Comparison of ENCODE assay signal across 14 mouse cellular contexts in the genomic region with DNA sequence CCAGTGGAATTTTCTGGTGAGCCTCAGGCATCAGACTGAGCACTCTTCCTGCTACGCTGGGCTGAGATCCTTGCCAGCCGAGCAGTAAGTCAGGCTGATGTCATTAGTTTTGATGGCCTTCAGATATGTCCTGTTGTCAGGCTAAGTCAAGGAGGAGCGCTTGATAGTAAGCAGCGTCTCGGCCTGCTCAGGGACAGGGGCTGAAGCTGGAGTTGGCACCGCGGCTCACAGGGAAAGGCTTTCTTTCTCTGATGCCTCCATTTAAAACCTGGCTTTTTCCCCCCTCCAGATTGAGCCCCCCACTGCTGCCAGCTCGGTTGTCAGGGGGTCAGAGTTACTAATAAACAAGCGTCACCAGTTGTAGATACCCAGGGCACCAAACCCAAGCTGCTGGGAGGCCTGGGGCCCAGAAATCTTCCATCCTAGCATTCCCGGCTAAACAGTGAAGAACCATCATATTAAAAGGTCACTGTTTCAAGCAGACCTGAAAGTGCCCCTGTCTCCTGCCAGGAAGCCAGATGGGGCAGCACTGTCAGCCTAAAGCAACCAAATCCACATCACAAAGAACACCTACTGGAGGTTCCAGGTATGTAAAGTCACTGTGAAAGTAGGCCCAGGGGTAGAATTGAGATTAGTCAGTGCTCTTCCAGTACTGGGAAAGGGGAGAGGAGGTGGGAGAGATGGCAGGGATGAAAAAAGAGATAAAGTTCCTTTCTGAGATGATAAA. TPM values are rescaled to one million over a fixed set of nuclear protein-coding genes. Genes with fewer than 3 reads are reported as not detected.
DNase-seq lines count a peak whose midpoint lies in the region; ATAC-seq lines count a peak whose summit lies in the region.
"Had no signal": no experiment of that assay in that cellular context is flagged by ENCODE, and none has a peak within 500 bp of the region (broad histone marks: within the 10 kb centered on the region; RNA-seq: fewer than 3 reads in every experiment).

No protein-coding gene starts in this region.

- intact Hi-C loops in heart, postnatal 25 days (cut with DNase I): loop anchor here (5.0 to 10.0 kb wide), 4 partner anchors 270 to 502 kb away; no protein-coding TSS in a partner anchor

- no peak overlapping the region for H3K27ac ChIP-seq in hindbrain, embryonic 16.5 days (ENCODE audit: low read depth, low read length)
- H3K27ac ChIP-seq in hindbrain, embryonic 14.5 days: no peak overlapping the region
- H3K27ac ChIP-seq: hindbrain, embryonic 12.5 days; liver, embryonic 12.5 days; neural tube, embryonic 12.5 days had no signal

- H3K4me3 ChIP-seq in hindbrain, embryonic 16.5 days (ENCODE audit: low read length): no peak overlapping the region
- no peak overlapping the region for H3K4me3 ChIP-seq in hindbrain, embryonic 14.5 days (replicated peaks; ENCODE audit: low read length)
- H3K4me3 ChIP-seq: hindbrain, embryonic 12.5 days; liver, embryonic 12.5 days; neural tube, embryonic 12.5 days had no signal

- H3K4me2 ChIP-seq in hindbrain, embryonic 16.5 days (ENCODE audit: low read length): no peak overlapping the region
- H3K4me2 ChIP-seq in hindbrain, embryonic 14.5 days (replicated peaks): no peak overlapping the region
- H3K4me2 ChIP-seq: hindbrain, embryonic 12.5 days; liver, embryonic 12.5 days; neural tube, embryonic 12.5 days had no signal

- DNase-seq in hindbrain, embryonic 14.5 days (ENCODE audit: low spot score): no peak
- peak; percentile 58 for DNase-seq in R1 (ENCODE audit: low read depth, low spot score)
- peak; percentile 38 for DNase-seq in adrenal gland, postnatal 25 days
- peak; percentile 61 for DNase-seq in cerebellum, adult 9-11 months
- no peak for DNase-seq in kidney, adult 9 months
- no peak for DNase-seq in retina, embryonic 14.5 days (ENCODE audit: low spot score)
- no peak for DNase-seq in heart, postnatal 25 days (ENCODE audit: low spot score)
- DNase-seq: right cerebral cortex, adult 18-20 months had no signal

- ATAC-seq in hindbrain, embryonic 16.5 days: peak; percentile 62
- ATAC-seq in hindbrain, embryonic 14.5 days (ENCODE audit: low FRiP score): no peak
- ATAC-seq: liver, embryonic 12.5 days had no signal

- no peaks in the 10 kb centered on the region for H3K27me3 ChIP-seq in hindbrain, embryonic 16.5 days (replicated peaks; ENCODE audit: control insufficient read depth, insufficient read depth, low read length)
- no peaks in the 10 kb centered on the region for H3K27me3 ChIP-seq in hindbrain, embryonic 14.5 days (ENCODE audit: control insufficient read depth, insufficient read depth, low read length)
- H3K27me3 ChIP-seq: hindbrain, embryonic 12.5 days; liver, embryonic 12.5 days; neural tube, embryonic 12.5 days had no signal

- WGBS in hindbrain, embryonic 16.5 days: 57% methylated on average over 10 of the region's 10 CpGs
- 58% methylated on average over 10 of the region's 10 CpGs for WGBS in hindbrain, embryonic 14.5 days

- H3K4me1 ChIP-seq in hindbrain, embryonic 16.5 days (ENCODE audit: control insufficient read depth, insufficient read depth, low read depth, low read length): no peaks in the 10 kb centered on the region
- H3K4me1 ChIP-seq in hindbrain, embryonic 14.5 days (replicated peaks; ENCODE audit: control insufficient read depth, insufficient read depth, low read length): no peaks in the 10 kb centered on the region
- H3K4me1 ChIP-seq: hindbrain, embryonic 12.5 days; liver, embryonic 12.5 days; neural tube, embryonic 12.5 days had no signal

- H3K9me3 ChIP-seq in hindbrain, embryonic 16.5 days (ENCODE audit: control insufficient read depth, low read length): no peaks in the 10 kb centered on the region
- no peaks in the 10 kb centered on the region for H3K9me3 ChIP-seq in hindbrain, embryonic 14.5 days (ENCODE audit: control insufficient read depth, low read length)
- H3K9me3 ChIP-seq: G1E; hindbrain, embryonic 12.5 days; liver, embryonic 12.5 days; neural tube, embryonic 12.5 days had no signal

- H3K36me3 ChIP-seq in hindbrain, embryonic 16.5 days (ENCODE audit: control insufficient read depth, insufficient read depth, low read length): no peaks in the 10 kb centered on the region
- H3K36me3 ChIP-seq in hindbrain, embryonic 14.5 days (replicated peaks; ENCODE audit: control insufficient read depth, insufficient read depth): no peaks in the 10 kb centered on the region
- H3K36me3 ChIP-seq: G1E; hindbrain, embryonic 12.5 days; liver, embryonic 12.5 days; neural tube, embryonic 12.5 days had no signal

- H3K9ac ChIP-seq in hindbrain, embryonic 16.5 days (ENCODE audit: low read depth, low read length): no peak overlapping the region
- H3K9ac ChIP-seq in hindbrain, embryonic 14.5 days: no peak overlapping the region
- H3K9ac ChIP-seq: hindbrain, embryonic 12.5 days; liver, embryonic 12.5 days; neural tube, embryonic 12.5 days had no signal

RNA-seq across cellular contexts. Expression of a gene that starts 21.9 kb away (rescaled TPM):
- 228 and 265 TPM in 2 replicates for polyA plus RNA-seq in hindbrain, embryonic 16.5 days (2015; fragmentation: Nextera tagmentation; extraction: Ambion mirVana)
- polyA plus RNA-seq in hindbrain, embryonic 14.5 days (2014; fragmentation: Nextera tagmentation; extraction: Ambion mirVana): 240 and 244 TPM in 2 replicates
- 32.6 and 46.0 TPM in 2 replicates for total RNA-seq in adrenal gland, postnatal 25 days (2021)
- total RNA-seq in heart, postnatal 25 days (2021): not detected
- total RNA-seq: gastrocnemius, postnatal 36 days had no signal
- polyA plus RNA-seq: G1E; liver, embryonic 12.5 days had no signal

RNA-seq across cellular contexts. Expression of a gene that starts 41.4 kb away (rescaled TPM):
- polyA plus RNA-seq in hindbrain, embryonic 16.5 days (2015; fragmentation: Nextera tagmentation; extraction: Ambion mirVana): 5.2 and 8.0 TPM in 2 replicates
- polyA plus RNA-seq in hindbrain, embryonic 14.5 days (2014; fragmentation: Nextera tagmentation; extraction: Ambion mirVana): 1.1 TPM in 2 replicates
- total RNA-seq in adrenal gland, postnatal 25 days (2021): 7.4 TPM in 2 replicates
- total RNA-seq in heart, postnatal 25 days (2021): 1 to 10 TPM; 2.0 to 2.2 TPM

RNA-seq across cellular contexts. Expression of a gene that starts 48.6 kb away (rescaled TPM):
- polyA plus RNA-seq in hindbrain, embryonic 16.5 days (2015; fragmentation: Nextera tagmentation; extraction: Ambion mirVana): 1.8 and 2.0 TPM in 2 replicates
- 1.7 and 2.2 TPM in 2 replicates for polyA plus RNA-seq in hindbrain, embryonic 14.5 days (2014; fragmentation: Nextera tagmentation; extraction: Ambion mirVana)
- total RNA-seq in adrenal gland, postnatal 25 days (2021): 0.33 TPM in 1 of 2 replicates, not detected in the other
- not detected for total RNA-seq in heart, postnatal 25 days (2021)
- total RNA-seq: gastrocnemius, postnatal 36 days had no signal
- polyA plus RNA-seq: G1E had no signal

Comparison
In these comparisons a context has a peak if more than half of its experiments do, and no peak if none do; other contexts are left out.
1. DNase-seq: peak in R1 (single experiment), adrenal gland, postnatal 25 days (single experiment) and cerebellum, adult 9-11 months (single experiment); none in hindbrain, embryonic 14.5 days (single experiment), kidney, adult 9 months (single experiment), retina, embryonic 14.5 days (single experiment) and heart, postnatal 25 days (single experiment).
2. RNA of a gene that starts 21.9 kb away (total RNA-seq): 32.6 to 46.0 TPM in adrenal gland, postnatal 25 days; not detected in heart, postnatal 25 days; every median in the first group is over 10 times any median in the second.